Mouse (Mus musculus) ES-E14 (cell line): ENCODE measurements around the gene 4930578C19Rik.
"Not testable (repeated sequence)": the region's sequence is repeated elsewhere in the genome, so short reads cannot be mapped to it uniquely, and the experiment has no call there.

Source experiments
- CHD2 ChIP-seq: IDR thresholded peaks from 2 replicates; pipeline ENCODE4 v1.6.1; 2014; ENCODE audit warnings: mild to moderate bottlenecking, low read depth, low read length, inconsistent platforms
- HCFC1 ChIP-seq: IDR thresholded peaks from 2 replicates; pipeline ENCODE4 v1.6.1; 2012; ENCODE audit warnings: low read length, inconsistent platforms, borderline replicate concordance; ENCODE audit not compliant: insufficient read depth
- MAFK ChIP-seq: IDR thresholded peaks from 2 replicates; pipeline ENCODE4 v1.6.1; 2014; ENCODE audit warnings: mild to moderate bottlenecking, low read depth, low read length, inconsistent platforms; ENCODE audit not compliant: insufficient read depth
- ZC3H11A ChIP-seq: IDR thresholded peaks from 2 replicates; pipeline ENCODE4 v1.6.1; 2012; ENCODE audit warnings: low read depth, mild to moderate bottlenecking, inconsistent platforms, low read length, borderline replicate concordance
- ZNF384 ChIP-seq: IDR thresholded peaks from 2 replicates; pipeline ENCODE4 v1.6.1; 2012; ENCODE audit warnings: low read depth, low read length, inconsistent platforms

- not testable (repeated sequence) for TF ChIP-seq HCFC1, ZC3H11A, MAFK, ZNF384, CHD2
These were observed 77.0 kb downstream of the 4930578C19Rik start for GRCm38 (mm10) chrX:18384181-18384580.
